Mouse (Mus musculus) lung, postnatal 0 days (tissue): ENCODE results near the gene Dusp1.

Experiments used
- CTCF ChIP-seq: IDR thresholded peaks from 2 replicates; pipeline ENCODE4 v1.5.1; 2016; ENCODE audit warnings: antibody characterized with exemption, mild to moderate bottlenecking
- EP300 ChIP-seq: IDR thresholded peaks from 2 replicates; pipeline ENCODE4 v1.6.1; 2016; ENCODE audit warnings: antibody characterized with exemption, mild to moderate bottlenecking, control low read depth

GRCm38 (mm10) chr17:26596856-26597481 is 35.0 kb upstream of the Dusp1 start:
- peak; percentile 55 for TF ChIP-seq CTCF
- no peak for TF ChIP-seq EP300
